Mouse (Mus musculus) embryonic stem cell, embryonic (primary cell): ENCODE data around the gene Amacr.

Experiments
- CTCF ChIA-PET, 4 experiments: fragments of 300-600 bp in 2 of 4; fragments of 350-600 bp in 2 of 4; sonication (Branson Sonifier 250); formaldehyde crosslinking; loops; one replicate each; lab custom pipeline; 2022; ENCODE audit warnings: inconsistent platforms in 2 of 4; lab: Charles Lee
- POLR2A ChIA-PET, 4 experiments: fragments of 300-600 bp in 2 of 4; fragments of 350-600 bp in 2 of 4; sonication (Branson Sonifier 250); formaldehyde crosslinking; loops; one replicate each; lab custom pipeline; 2022; ENCODE audit warnings: antibody characterized with exemption in 4 of 4, inconsistent platforms in 1 of 4; lab: Charles Lee

The Amacr gene

DNA sequence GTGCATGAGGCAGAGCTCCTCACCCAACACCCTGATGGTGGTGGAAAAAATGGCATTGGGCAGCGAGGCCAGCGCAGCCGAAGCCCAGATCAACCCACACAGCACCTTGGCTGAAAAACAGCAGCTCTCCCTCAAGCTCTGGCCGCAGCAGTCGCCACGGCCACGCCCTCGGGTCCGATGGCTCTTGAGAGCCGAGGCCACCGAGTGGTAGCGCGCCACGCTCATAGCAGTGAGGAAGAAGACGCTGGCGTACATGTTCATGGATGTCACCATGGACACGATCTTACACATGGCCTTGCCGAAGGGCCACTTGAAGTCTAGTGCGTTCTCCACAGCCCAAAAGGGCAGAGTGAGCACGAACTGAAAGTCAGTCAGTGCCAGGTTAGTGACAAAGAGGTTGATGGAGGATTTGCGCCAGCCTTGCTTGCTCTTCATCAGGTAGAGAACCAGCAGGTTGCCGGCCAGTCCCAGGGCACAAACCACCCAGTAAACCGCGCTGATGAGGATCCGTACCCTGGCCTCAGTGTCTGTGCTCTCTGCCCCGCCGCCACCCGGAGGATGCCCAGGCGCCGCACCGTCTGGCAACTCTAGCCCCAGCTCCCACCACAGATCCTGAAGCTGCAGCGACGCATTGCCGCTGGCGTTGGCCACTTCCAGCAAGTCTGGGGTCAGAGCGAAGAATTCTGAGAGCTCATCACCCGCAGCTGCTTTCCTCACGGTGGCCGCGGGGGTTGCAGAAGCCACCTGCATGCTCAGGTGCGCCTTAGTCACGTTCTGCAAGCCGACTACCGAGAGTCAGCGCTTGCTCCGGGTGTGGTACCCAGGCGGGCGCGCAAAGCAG is 55.2 kb downstream of the Amacr start:
- POLR2A ChIA-PET, result interaction anchor here in 2 of 4 experiments (1.0 to 2.1 kb wide), 6 partner anchors 54 to 363 kb away, joined by 3 to 7 read pairs (median 4); partner anchors contain the start of genes Amacr (in 2 of the 2), C1qtnf3 (in 1 of the 2) and Tars (in 1 of the 2)

DNA sequence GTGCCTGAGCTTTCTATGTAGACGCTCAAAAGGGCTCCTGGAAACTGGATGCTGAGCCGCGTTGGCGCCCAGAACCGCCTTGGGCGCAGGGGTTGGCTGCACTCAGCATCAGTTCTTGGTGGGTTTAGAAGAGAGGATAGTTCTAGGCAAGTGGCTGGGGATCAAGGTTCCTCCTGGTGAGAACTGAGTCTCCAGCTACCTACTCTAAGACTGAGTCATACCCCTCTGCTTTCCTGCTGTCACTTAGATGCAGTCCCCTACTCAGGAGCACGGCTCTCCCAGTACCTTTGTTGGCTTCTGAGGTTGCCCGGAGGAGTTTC is 55.8 kb downstream of the Amacr start:
- CTCF ChIA-PET, result interaction anchor here in 3 of 4 experiments (0.6 to 3.4 kb wide), 12 partner anchors 27 to 371 kb away, joined by 3 to 26 read pairs (median 5); partner anchors contain the start of gene Adamts12 (in 1 of the 3)
- POLR2A ChIA-PET, result interaction anchor here in 3 of 4 experiments (0.6 to 2.1 kb wide), 7 partner anchors 55 to 567 kb away, joined by 3 to 7 read pairs (median 5); partner anchors contain the start of genes Amacr (in 1 of the 3), C1qtnf3 (in 1 of the 3), Dnajc21 (in 1 of the 3) and Tars (in 1 of the 3)

More for the DNA sequence above, 55.2 kb downstream of the Amacr start:
- CTCF ChIA-PET, result interaction anchor here (0.5 to 3.4 kb wide), 14 partner anchors 22 to 371 kb away, joined by 3 to 26 read pairs (median 4); partner anchors contain the start of gene Adamts12 (in 1 of the 4)

- POLR2A ChIA-PET, result interaction anchor here in 3 of 4 experiments (0.6 to 2.1 kb wide), 8 partner anchors 55 to 567 kb away, joined by 3 to 7 read pairs (median 4); partner anchors contain the start of genes Tars (in 2 of the 3), Amacr (in 1 of the 3), C1qtnf3 (in 1 of the 3) and Dnajc21 (in 1 of the 3)
- CTCF ChIA-PET, result interaction anchor here in 3 of 4 experiments (0.5 to 3.4 kb wide), 13 partner anchors 27 to 1055 kb away, joined by 3 to 26 read pairs (median 5); partner anchors contain the start of gene Adamts12 (in 1 of the 3)
Measured at GRCm38 (mm10) chr15:11037711-11038110, 56.2 kb downstream of the Amacr start, which contains the start of gene Rxfp3. Rxfp3 (minus strand) TSS chr15:11037991.

DNA sequence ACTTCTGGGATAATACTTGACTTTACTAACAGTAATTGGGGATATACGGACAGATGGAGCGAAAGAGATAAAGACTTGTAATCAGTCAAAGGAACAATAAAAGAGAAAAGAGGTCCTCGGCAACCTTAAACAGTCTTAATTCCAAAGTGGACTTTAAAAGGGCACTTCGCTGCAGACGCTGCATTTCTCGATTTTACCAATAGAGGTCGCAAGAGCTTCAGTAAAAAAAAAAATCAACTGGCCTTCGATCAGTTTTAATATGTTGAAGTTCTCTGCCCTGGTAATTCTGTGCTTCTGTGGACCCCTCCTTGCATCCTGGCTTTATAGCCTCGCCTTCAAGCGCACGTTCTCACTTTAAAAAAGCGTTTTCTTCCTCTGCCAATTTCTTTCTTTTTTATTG is 56.9 kb downstream of the Amacr start:
- POLR2A ChIA-PET, result interaction anchor here in 1 of 4 experiments (1.9 kb wide), 1 partner anchor 361 kb away, joined by 7 read pairs; the partner anchor contains the start of gene Tars

DNA sequence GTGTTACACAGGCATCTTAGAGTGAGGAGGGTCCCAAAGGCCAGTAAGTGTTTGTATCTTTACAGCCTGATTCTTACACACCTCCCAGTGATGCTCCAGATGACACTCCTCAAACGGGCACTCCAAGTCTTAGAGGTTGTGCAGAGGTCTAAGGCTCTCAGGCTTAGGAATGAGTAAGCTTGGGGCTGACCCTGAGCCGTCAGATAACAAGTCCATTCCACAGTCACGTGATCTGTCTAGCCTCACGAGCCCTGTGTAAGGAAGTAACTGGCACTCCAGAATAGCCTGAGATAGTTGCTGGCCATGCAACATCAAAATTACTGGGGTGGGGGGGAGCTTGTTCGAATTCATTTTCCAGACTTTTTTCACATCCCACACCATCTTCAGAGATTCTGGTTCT is 58.5 kb downstream of the Amacr start:
- ChIA-PET POLR2A (no interaction called here), CTCF (interaction anchor here in 2 of 4 experiments (1.5 to 3.3 kb wide), 3 partner anchors 31 to 339 kb away, joined by 3 to 26 read pairs (median 6); partner anchors contain the start of gene C1qtnf3 (in 1 of the 2))

More for the DNA sequence above, 56.9 kb downstream of the Amacr start:
- CTCF ChIA-PET, result interaction anchor here (0.5 to 3.4 kb wide), 13 partner anchors 26 to 530 kb away, joined by 3 to 26 read pairs (median 5); partner anchors contain the start of gene Adamts12 (in 1 of the 4)

DNA sequence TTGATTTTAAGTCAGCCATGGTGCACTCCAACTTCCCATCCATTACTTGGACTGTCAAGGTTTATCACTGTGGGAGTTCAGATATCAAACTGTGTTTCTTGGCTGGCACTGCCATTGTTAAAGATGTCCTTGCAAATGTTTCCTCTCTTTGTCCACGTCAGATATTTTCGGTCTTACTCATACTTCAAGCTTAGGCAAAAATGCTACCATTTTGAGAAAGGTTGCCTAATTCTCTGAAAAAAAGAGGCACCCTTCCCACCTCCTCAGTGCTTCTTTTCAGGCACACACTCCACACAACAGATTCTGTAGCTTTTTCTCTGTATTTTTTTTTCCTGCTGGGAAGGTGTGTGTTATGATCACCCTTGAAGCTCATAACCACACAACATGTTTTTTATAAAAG is 59.7 kb downstream of the Amacr start:
- ChIA-PET POLR2A (no interaction called here), CTCF (no interaction called here)

GRCm38 (mm10) chr15:11042828-11043227 is 61.3 kb downstream of the Amacr start:
- ChIA-PET POLR2A (no interaction called here), CTCF (interaction anchor here in 1 of 4 experiments (1.6 kb wide), 1 partner anchor 364 kb away, joined by 3 read pairs; no protein-coding TSS in a partner anchor)
